Mouse (Mus musculus): Measurements from ENCODE around the gene Stfa2.
"Not testable (repeated sequence)": the region's sequence is repeated elsewhere in the genome, so short reads cannot be mapped to it uniquely, and the experiment has no call there.

The Stfa2 gene
- long read RNA-seq, experiment 1 = 0 reads
- long read RNA-seq, experiment 2 = 0 reads

GRCm38 (mm10) chr16:36408357-36408756 is at the start of gene Stfa2:
TSS of gene Stfa2 (minus strand) at chr16:36408457.
- intact Hi-C loops (cut with DNase I) = no loop called here

- intact Hi-C loops (cut with DNase I) = no loop called here
Observed at GRCm38 (mm10) chr16:36455342-36455802, 47.1 kb upstream of the Stfa2 start, which contains the start of gene Stfa3. TSS of gene Stfa3 (minus strand) at chr16:36455392.

GRCm38 (mm10) chr16:36420979-36421378 is 12.7 kb upstream of the Stfa2 start:
- intact Hi-C loops (cut with DNase I) = not testable (repeated sequence)

DNA sequence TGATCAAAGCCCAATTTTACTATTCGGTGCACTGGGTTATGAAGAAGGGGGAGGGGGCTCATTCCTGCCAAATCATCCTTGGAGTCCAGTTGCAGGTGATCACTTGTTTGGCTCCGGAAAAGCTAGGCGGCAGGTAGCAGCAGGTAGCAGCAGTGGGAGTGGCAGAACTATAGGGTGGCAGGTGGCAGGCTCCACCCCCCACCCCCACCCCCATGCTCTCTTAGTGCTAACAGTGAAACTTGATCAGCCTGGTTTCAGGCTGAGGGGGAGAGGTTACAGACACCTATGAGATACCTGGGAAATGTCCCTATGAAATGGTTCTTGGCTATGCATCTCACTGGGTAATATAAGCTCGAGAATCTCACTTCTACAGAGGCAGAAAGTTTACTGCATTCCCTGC is 19.2 kb downstream of the Stfa2 start:
- intact Hi-C loops (cut with DNase I) = no loop called here

GRCm38 (mm10) chr16:36367648-36368047 is 40.6 kb downstream of the Stfa2 start, which contains the start of gene BC100530:
TSS of gene BC100530 (minus strand) at chr16:36367748.
- intact Hi-C loops (cut with DNase I) = not testable (repeated sequence)

All from adrenal gland (tissue).